Mouse (Mus musculus) cerebellum, postnatal 14 days (tissue): ENCODE measurements around the gene Sh3pxd2b.

ENCODE experiments used
- DNase-seq, 2 experiments: peaks; one replicate each; pipeline ENCODE4 v3.0.0; 2021; ENCODE audit warnings: mixed read lengths in 2 of 2

Sh3pxd2b gene

DNA sequence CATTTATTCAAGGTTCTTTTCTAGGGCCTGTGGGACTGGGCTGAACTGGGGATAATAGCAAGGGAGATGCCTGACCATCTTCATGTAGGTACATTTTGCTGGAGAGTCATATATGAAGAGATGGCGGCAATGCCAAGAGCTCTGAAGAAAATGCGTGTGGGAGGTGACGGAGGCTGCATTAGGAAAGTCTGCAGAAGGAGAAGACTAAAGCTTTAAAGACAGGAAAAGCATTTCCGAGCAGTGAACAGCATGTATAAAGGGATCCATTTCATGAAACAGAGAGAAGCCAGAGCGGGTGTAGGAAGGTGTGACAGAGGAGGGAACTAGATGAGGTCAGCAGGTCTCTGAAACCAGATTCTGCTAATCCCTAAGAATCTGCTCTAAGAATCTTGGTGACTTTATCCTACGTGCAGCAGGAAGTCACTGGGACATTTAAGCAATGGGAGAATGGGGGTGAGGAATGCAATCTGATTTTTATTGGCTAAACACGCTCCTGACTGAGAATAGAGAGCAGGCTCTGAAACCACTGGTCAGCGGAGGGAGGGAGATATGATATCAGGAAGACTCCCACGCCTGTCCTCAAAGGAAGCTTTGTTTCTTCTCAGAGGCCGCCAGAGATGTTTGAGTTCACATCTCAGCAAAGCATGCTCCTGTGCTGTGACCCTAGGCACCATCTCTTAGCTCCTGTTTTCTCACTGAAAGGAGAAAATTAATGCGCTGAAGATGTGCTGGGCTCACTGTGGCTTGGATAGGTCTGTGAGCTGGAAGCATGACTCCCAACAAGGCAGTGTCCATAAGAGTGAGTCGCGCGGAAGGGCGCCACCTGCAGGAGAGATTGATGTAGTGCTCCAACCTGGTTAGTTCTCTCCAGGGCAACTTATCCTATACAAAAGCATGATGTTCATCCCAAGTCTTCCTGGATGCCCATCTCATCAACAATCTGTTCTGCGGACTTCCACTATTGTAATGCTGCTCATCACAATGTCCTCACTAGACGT, 6.8 kb upstream of the Sh3pxd2b start:
- peak; percentile 56 to 72 for DNase-seq

DNA sequence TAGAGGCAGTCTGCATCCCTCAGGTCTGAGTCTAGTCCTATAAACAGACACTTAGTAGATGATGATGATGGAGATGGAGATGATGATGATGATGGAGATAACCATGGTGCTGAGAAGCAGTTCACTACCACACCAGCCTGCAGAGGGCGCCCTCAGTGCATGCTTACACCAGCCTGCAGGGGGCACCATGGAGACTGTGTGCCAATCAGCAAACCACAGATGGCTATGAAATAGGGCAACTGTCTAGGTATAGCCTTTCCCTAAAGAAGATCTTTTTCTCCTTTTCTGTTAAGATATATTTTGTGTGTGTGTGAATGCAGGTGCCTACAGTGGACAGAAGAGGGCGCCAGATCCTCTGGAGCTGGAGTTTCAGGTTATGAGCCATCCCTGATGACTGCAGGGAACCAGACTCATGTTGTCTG, 4.8 kb upstream of the Sh3pxd2b start:
- DNase-seq: peak; percentile 66 to 75

DNA sequence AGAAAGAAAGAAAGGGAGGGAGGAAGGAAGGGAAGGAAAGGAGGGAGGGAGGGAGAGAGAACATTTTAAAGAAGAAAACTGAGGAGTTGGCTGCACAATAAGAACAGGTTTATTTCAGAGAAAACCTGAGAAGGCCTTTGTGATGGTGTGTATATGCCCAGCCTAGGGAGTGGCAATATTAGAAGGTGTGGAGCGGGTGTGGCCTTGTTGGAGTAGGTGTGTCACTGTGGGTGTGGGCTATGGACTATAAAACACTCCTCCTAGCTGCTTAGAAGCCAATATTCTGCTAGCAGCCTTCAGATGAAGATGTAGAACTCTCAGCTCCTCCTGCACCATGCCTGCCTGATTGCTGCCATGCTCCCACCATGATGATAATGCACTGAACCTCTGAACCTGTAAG, 4.3 kb upstream of the Sh3pxd2b start:
- DNase-seq: no peak

DNA sequence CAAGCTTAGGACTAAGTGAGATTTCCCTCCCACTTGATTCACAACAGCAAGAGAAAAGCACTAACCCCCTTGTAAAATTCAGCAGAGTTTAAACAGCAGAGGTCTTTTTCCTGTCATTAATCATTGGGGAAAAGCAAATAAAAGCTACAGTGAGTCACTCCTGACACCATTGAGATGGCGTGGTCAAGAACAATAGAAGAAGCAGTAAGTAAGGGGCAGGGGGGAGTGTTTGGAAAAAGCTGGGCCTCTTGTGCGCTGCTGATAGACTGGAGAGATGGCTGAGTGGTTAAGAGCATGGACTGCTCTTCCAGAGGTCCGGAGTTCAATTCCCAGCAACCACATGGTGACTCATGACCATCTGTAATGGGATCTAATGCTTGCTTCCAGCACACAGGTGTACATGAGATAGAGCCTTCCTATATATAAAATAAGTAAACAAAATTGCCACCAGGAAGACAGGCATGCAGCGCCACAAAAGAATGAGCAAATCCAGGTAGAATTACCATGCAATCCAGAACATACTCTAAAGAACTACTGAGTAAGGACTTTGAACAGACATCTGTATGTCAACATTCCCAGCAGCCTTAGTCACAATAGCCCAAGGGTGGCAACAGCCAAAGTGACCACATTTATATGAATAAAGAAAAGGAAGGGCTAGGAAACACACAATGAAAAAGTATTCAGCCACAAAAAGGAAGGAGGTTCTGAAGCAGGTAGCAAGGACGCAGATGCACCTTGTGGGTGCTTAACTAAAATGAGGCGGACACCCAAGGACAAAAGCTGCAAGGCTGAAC, 1.9 kb upstream of the Sh3pxd2b start:
- DNase-seq: no peak

DNA sequence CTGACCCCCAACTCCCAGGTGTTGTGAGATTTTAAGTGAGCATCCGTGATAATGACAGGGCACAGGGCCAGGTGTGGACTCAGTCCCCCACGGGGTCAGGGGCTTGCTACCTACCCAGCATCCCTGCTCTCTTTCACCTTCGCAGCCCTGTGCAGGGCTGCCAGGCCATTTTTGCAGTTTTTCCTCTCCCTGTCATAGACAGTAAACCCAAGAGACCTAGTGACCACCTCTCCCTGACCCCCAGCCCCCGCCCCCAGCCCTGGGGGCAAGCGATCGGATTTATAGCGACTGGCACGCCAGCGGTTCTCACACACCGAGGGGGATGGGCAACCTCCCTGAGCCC, 385 bp upstream of the Sh3pxd2b start:
- no peak for DNase-seq

DNA sequence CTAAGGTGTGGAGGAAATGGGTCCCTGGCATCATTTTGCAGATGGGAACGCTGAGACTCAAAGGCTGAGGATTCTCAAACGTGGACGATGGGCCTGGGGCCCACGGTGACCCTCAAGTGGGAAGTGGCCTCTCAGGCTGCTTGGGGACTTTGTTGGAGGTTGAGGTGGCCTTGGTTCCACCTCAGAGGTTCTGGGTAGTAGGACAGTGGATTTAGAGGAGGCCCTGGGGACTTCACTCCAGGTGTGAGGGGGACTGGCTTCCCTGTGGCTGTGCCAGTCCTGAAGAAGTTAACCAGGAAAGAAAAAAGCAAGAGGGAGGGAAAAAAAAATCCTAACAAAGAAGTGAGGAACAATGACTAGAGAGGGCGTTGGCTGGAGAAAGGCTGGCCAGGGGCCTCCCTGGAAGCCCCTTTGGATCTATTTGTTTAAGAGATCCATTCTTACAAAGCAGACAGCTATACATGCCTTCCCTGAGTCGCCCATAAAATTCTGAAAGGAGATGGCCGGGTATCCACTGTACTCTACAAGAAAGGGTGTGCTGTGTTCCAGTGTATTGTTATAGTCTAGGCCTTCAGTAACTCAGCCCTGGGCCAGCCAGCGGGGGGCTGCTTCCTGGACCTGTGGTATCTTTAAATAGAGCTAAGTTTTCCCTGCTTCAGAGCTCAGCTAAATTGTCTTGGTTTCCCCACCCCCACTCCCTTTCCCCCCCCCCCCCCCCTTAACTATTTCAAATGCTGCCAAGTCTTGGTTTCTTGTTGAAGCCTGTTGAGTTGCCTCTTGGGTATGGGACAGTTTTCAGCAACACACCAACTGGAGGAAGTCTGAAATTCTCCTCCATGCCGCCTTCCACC, 1.0 kb downstream of the Sh3pxd2b start:
- no peak for DNase-seq

DNA sequence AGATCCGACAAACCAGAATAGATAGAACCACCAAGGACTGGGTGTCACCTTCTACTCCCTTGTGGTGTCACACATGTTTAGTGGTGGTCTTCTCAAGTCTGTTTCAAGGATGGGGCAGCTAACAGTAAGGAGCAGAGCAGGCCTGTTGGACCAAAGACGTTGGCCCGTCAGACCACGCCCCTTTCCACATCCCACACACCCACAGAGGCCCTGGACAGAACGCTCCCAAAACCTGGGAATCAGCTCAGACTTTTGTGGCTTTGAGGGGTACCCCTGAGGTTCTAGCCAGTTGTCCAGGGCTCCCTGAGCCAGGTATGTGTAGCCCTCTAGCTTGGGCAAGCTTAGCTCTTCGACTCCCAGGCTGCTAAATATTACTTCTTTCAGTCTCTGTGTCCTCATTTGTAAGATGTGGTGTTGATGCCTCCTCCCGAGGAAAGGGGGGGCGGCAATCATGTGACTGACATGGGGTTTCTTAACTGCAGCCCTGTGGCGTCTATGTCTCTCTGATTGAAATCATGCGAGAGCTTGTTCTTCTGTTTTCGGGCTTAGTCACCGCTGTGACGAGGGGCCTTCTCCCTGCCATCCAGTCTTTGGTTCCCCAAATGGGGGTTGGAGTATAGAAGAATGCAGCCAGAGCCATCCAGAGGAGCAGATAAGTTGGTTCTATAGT, 1.8 kb downstream of the Sh3pxd2b start:
- no peak for DNase-seq

DNA sequence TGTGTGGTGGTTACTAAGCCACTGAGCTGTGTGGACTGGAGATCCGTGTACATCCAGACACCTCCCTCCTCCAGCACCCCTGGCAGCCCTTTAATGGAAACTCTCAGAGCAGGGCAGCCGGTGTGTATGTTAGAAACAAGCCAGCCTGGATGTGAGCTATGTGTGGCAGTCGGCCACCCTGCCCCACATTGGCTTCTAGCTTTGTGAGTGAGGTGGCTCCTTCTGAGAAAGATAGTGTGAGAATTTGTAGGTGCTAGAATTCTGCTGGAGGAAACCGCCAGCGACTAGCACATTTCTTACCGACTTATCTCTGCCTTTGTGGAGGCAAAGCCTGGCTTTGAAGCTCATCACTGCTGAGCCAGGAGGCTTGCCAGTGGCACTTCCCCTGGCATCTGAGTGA, 5.3 kb downstream of the Sh3pxd2b start:
- DNase-seq: no peak

DNA sequence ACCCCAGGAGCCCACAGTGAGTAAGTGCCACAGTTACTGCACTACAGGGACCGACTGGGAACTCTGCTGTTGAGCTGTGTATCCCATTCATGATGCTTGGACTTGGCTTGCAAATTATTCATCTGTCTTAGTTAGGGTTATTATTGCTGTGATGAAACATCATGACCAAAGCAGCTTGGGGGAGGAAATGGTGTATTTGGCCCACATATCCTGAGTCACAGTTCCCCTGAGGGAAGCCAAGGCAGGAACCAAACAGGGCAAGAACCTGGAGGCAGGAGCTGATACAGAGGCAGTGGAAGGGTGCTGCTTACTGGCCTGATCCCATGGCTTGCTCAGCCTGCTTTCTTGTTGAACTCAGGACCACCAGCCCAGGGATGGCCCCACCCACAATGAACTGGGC, 7.8 kb downstream of the Sh3pxd2b start:
- DNase-seq: no peak

DNA sequence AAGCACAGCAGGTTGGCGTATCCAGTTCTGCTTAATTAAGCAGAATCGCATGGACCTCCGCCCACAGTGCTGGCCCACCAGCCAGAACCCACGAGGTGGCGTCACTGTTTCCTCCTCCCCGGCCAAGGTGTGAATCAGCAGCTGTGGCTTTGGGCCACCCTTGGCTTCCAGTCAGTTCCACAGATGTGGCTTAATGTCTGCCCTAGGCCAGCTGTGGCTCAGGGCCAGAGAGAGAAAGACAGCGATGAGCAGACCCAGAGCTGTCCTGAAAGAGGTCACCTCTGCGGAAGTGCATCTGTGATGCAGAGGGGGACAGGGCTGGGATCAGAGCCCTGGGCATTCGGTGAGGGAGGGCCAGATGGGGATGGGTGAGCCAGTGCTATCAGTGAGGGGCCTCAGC, 10.1 kb downstream of the Sh3pxd2b start:
- DNase-seq: peak; percentile 56 to 76

DNA sequence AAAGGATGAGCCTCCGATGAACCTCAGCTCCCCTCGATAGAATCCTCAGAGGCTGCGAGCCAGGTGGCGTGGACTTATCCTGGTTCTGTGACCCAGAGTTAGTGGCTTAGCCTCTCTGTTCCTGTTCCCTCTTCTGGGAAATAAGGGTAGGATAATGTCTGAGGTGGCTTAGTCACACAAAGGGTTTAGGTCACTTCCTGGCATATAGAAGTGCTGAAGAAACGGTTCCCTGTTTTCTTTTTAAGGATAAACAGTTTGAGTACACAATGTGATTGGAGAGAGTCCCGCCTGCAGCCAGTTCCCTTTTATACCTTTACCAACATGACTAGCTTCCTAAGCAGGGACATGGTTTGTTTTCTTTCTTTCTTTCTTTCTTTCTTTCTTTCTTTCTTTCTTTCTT, 10.8 kb downstream of the Sh3pxd2b start:
- DNase-seq: no peak

DNA sequence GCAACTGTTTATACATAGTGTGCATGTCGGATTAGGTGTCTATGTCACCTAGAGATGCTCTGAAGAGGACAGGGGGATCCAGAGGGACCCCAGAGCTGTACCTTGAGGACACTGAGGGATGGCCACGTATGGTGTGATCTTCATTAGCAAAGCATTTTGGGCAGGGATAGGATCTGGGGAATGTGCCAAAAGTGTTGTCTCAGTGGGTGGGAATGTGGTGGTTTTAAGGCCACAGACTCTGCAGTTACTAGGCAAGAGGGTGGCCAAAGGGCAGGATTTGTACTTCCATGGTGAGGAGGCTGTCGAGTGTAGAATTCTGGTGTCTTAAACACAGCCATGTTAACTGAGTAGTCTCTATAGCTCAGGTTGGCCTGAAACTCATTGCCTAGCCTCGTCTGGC, 11.9 kb downstream of the Sh3pxd2b start:
- no peak for DNase-seq

DNA sequence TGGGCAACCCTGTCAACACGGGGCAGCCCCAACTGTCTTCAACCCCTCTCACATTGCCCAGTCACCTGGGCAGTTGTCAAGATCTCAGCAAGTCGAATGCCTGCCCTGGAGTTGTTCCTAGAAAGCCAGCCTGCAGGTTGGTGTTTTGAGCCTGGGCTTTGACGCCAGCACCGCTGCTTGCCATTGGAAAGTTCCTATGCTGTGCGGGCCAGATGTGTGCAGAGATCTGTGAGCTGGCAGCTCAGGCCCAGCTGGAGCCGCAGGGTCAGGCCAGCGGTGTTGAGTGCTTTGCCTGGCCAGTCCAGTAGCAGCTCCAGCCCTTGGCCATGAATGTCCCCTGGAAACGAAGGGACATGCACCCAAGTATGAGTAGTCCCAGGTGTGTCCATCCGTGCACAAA, 14.2 kb downstream of the Sh3pxd2b start:
- no peak for DNase-seq

DNA sequence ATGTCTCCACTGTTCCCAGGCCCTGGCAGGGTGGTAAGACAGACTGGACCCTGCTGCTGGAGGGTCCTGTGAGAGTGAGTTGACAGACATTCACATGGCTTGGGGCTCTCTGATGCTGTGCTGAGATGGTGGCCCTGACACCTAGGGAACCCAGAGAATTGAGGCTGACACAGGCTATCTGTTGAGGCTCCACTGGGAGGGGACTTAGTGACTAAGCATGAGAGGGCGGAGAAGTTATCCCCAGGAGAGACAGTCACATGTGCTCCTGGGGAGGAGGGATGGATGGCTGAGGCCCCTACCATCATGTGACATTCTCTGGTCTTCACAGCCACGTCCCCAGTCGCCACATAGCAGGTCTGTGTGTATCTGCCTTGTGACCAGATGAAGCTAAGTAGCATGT, 15.6 kb downstream of the Sh3pxd2b start:
- DNase-seq: no peak

DNA sequence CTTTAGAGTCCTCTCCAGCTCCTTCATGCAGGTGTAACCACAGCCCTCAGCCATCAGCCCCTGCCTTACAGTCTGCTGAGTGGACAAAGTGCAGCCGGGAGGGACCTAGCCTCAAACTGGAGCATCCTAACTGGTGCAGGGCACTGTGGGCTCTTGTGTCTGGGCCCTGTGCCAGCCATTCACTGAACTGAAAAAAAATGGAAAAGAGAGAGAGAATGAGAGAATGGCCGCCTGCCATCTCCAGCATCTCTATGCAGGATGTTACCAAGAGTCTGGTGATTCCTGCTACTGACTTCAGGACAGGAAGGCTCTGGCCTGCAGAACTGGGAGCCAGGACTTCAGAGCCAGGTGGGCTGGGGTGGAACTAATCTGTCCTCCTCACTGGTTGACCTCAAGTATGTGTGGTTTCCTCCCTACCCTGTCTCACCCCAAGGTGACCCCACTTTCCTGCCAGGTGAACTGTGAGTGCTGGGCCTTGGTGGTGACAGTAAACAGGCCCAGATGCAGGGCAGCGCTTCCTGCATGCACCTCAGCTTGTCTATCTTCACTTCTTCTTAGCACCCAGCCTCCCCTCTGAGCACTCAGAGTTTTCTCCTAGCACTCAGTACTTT, 16.1 kb downstream of the Sh3pxd2b start:
- DNase-seq: peak; percentile 75 to 84

DNA sequence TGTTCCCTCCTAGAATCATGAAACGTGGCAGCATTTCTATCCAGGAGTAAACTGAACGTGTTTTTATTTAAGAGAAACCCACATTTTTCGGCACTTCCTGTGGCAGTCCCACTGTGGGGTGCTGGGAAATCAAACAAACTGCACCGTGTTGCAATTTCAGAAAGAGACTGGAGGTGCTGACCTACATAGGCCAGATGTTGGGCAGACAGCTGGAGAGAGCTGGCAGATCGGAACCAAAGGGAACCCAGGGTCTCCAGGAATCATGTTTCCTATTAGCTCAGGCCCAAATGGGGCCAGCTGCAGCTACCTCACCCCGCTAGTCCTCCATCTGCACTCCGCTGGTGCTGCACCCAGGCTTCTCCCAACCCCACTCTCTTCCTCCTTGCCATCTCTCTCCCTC, 16.8 kb downstream of the Sh3pxd2b start:
- DNase-seq: no peak

DNA sequence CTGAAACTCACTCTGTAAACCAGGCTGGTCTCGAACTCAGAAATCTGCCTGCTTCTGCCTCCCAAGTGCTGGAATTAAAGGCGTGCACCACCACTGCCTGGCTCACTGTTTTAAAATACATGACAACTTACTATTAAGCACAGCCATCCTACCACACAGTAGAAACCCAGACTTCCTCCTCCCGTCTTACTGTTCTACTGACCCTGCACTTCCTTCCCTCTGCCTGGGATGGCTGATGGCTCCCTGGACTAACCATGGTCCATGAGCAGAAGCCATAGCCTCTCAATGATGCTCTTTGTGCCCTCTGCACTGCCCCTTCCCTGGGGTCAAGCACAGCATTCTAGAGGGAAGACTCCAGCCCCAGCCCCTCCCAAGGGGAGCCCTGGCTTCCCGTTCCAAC, 17.9 kb downstream of the Sh3pxd2b start:
- no peak for DNase-seq

DNA sequence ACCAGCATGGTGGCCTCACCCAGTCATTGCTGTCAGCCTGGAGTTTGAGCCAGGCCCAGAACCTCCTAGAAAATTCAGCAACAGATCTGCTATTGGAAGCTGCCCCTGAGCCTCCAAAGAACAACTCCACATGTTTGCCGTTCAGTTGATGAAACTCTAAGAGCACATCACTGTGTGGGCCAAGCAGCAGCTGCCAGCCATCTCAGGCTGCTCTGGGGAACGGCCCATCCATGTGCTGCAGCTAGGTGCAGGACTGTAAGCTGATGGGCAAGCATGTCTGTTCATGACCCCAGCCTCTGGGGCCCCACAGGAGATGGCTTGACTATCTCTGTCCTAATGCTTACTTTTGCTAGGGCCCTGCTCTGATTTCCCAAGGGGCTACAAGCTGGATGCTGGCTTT, 19.4 kb downstream of the Sh3pxd2b start:
- DNase-seq: no peak

DNA sequence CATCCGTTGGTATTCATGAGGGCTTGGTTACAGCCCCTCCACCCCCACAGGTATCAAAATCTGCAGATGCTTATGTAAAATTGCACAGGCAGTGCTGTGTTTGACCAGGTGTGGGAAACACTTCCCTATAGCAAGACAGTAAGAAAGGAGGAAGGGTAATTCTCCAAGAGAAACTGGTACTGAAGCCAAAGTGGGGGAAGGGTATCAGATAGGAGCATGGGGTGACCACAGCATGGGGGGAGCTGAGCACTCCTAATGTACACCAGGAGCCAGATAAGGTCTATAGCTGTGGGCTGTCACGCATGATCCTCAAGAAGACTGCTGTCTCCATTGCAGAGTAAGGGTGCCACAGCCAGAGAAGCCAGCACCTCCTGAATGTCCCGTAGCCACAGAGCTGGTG, 21.4 kb downstream of the Sh3pxd2b start:
- no peak for DNase-seq

DNA sequence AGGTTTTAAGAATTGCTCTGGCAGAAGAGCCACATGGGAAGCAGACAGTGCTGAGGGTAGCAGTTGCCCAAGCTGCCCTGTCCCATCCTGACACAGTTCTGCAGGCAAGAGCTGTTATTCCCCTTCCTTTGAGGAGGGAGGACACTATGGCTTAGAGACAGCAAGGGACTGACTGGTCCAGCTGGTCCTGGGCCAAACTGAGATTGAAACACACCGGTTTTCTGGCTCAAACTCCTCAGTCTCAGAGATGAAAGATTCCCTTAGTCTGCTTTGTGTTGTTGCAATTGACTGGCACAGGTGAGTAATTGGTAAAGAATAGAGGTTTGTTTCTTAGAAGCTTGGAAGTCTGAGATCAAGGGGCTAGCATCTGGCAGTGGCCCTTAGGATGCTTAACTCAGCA, 23.3 kb downstream of the Sh3pxd2b start:
- DNase-seq: peak; percentile 88 to 90

DNA sequence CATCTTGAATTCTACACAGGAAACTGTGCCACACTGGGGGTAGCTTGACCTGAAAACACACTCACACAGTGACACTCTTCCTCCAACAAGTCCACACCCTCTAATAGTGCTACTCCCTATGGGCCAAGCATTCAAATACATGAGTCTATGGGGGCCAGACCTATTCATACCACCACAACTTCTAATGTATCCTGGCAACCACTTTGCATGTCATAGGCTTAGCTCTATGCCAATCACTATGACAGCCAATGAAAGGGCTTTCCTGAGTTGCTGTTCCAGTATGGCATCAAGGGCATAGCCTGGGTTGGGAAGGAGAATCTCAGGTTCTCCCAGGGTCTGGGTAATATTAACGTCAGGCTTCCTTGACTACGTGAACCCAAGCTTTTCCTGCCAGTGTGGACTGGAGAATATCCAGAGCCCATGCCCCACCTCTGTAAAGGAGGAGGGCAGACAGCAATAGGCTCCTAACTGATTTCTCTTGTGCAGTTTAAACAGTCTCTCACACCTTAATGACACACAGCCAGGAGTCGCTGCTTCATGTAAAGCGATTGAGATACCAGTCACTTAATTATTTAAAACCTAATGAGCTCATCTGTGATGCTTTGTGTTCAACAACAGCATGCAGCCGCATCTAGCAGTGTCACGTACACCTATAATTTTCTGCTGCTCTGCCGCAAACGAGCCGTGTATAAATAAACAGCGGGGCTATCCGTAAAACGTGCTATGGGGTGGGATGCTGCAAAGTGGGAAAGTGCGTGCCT, 25.8 kb downstream of the Sh3pxd2b start:
- DNase-seq: no peak
